ENCODE assay signal across 8 mouse cellular contexts in the genomic region with DNA sequence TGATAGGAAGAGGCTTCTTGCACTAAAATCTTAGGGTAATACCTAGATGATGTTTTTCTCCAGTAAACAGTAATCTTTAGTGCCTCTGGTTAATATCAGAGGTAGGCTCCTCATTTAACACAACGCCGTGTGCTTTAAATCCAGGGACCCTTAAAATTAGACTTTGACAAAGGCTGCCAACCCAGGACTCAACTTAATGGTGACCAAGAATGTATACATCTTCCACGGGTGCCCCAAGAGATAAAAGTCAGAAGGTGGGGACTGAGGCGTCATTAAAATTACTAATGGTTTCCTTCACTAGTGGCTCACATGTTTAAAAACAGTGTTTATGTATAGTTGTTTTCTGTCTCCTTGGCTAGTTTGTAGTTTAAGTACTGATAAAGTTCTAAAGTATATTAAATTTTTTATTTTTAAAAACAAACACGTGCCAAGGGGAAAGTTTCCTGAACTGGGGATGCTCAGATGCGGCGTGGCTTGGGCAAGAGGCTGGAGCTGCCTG. TPM values are rescaled to one million over a fixed set of nuclear protein-coding genes. Genes with fewer than 3 reads are reported as not detected.
DNase-seq lines count a peak whose midpoint lies in the region; ATAC-seq and TF ChIP-seq lines count a peak whose summit lies in the region.

No protein-coding gene starts in this region.

- TF ChIP-seq CTCF in C2C12 (IDR thresholded peaks at IDR 0.05; ENCODE audit: control insufficient read depth, insufficient read depth, insufficient read length) = no peak

- WGBS in heart, embryonic 11.5 days (ENCODE audit: insufficient replicate concordance) = 28% methylated on average over 7 of the region's 7 CpGs
- WGBS in forebrain, embryonic 12.5 days = 30% methylated on average over 7 of the region's 7 CpGs
- 26% methylated on average over 7 of the region's 7 CpGs for WGBS in liver, embryonic 13.5 days (ENCODE audit: insufficient replicate concordance)

- H3K9ac ChIP-seq in heart, embryonic 11.5 days (ENCODE audit: low read depth, low read length) = peak overlapping the region; percentile 99
- peak overlapping the region; percentile 99 for H3K9ac ChIP-seq in forebrain, embryonic 12.5 days
- peak overlapping the region; percentile 98 for H3K9ac ChIP-seq in liver, embryonic 13.5 days

- H3ac ChIP-seq in C2C12 (ENCODE audit: control insufficient read depth, insufficient read length, low read depth) = peak overlapping the region; percentile 47

- H3K4me3 ChIP-seq in heart, embryonic 11.5 days (ENCODE audit: low read depth, low read length) = peak overlapping the region; percentile 94
- no peak overlapping the region for H3K4me3 ChIP-seq in C2C12 (ENCODE audit: insufficient read depth, poor library complexity, severe bottlenecking)
- peak overlapping the region; percentile 90 for H3K4me3 ChIP-seq in forebrain, embryonic 12.5 days (replicated peaks)
- H3K4me3 ChIP-seq in liver, embryonic 13.5 days (replicated peaks) = peak overlapping the region; percentile 97

- intact Hi-C loops in heart, postnatal 10 days (cut with DNase I) = no loop called here

- H3K9me3 ChIP-seq in heart, embryonic 11.5 days (replicated peaks; ENCODE audit: control insufficient read depth, low read length) = no peaks in the 10 kb centered on the region
- no peaks in the 10 kb centered on the region for H3K9me3 ChIP-seq in forebrain, embryonic 12.5 days
- no peaks in the 10 kb centered on the region for H3K9me3 ChIP-seq in liver, embryonic 13.5 days (replicated peaks)

- H3K79me3 ChIP-seq in C2C12 (ENCODE audit: low read depth) = peaks cover 28% of the 10 kb centered on the region

- H3K36me3 ChIP-seq in heart, embryonic 11.5 days (ENCODE audit: control insufficient read depth, insufficient read depth, low read length) = no peaks in the 10 kb centered on the region
- peaks cover 20% of the 10 kb centered on the region for H3K36me3 ChIP-seq in C2C12 (ENCODE audit: control insufficient read depth, insufficient read depth)
- H3K36me3 ChIP-seq in forebrain, embryonic 12.5 days (replicated peaks) = no peaks in the 10 kb centered on the region
- H3K36me3 ChIP-seq in liver, embryonic 13.5 days = peaks cover 22% of the 10 kb centered on the region

- DNase-seq in heart, postnatal 10 days = no peak
- no peak for DNase-seq in liver, embryonic 13.5 days
- no peak for DNase-seq in ovary, postnatal 14 days (ENCODE audit: low spot score)
- DNase-seq in thymus, postnatal 4 days = no peak
- no peak for DNase-seq in frontal cortex, adult 2 months (ENCODE audit: extremely low spot score in 1 of 2, low spot score in 1 of 2)

- H3K27me3 ChIP-seq in heart, embryonic 11.5 days (ENCODE audit: control insufficient read depth, insufficient read depth, low read length) = no peaks in the 10 kb centered on the region
- H3K27me3 ChIP-seq in C2C12 (ENCODE audit: control insufficient read depth, insufficient read depth, insufficient read length) = no peaks in the 10 kb centered on the region
- 0 out of 2 replicates have a peak, but pooled peaks cover 4% of the 10 kb centered on the region for H3K27me3 ChIP-seq in forebrain, embryonic 12.5 days
- no peaks in the 10 kb centered on the region for H3K27me3 ChIP-seq in liver, embryonic 13.5 days

- peaks cover 28% of the 10 kb centered on the region for H3K4me1 ChIP-seq in heart, embryonic 11.5 days (ENCODE audit: control insufficient read depth, insufficient read depth, low read length)
- peaks cover 29% of the 10 kb centered on the region for H3K4me1 ChIP-seq in forebrain, embryonic 12.5 days
- H3K4me1 ChIP-seq in liver, embryonic 13.5 days (replicated peaks) = peaks cover 76% of the 10 kb centered on the region

- peak overlapping the region; percentile 80 for H3K4me2 ChIP-seq in heart, embryonic 11.5 days
- H3K4me2 ChIP-seq in forebrain, embryonic 12.5 days = peak overlapping the region; percentile 87
- peak overlapping the region; percentile 90 for H3K4me2 ChIP-seq in liver, embryonic 13.5 days

- no peak for ATAC-seq in heart, embryonic 11.5 days (replicated peaks; ENCODE audit: insufficient number of reproducible peaks, low FRiP score, low TSS enrichment)
- ATAC-seq in forebrain, embryonic 12.5 days (ENCODE audit: low FRiP score) = no peak
- no peak for ATAC-seq in liver, embryonic 13.5 days (ENCODE audit: low read depth)

- H3K27ac ChIP-seq in heart, embryonic 11.5 days (ENCODE audit: low read depth, low read length) = peak overlapping the region; percentile 99
- H3K27ac ChIP-seq in forebrain, embryonic 12.5 days = peak overlapping the region; percentile 99
- H3K27ac ChIP-seq in liver, embryonic 13.5 days = peak overlapping the region; percentile 99

- peaks cover 39% of the 10 kb centered on the region for H3K79me2 ChIP-seq in C2C12 (ENCODE audit: control insufficient read depth, insufficient read depth)

TF ChIP-seq in C2C12, 6 proteins besides CTCF, POLR2A, EP300 and RAD21:
- TF ChIP-seq FOSL1 (IDR thresholded peaks at IDR 0.05; ENCODE audit: insufficient read depth, low read length, poor library complexity, severe bottlenecking) = no peak
- TF ChIP-seq MYOG (IDR thresholded peaks at IDR 0.05; ENCODE audit: control insufficient read depth, extremely low read depth, insufficient read length) = no peak
- TF ChIP-seq USF1 (IDR thresholded peaks at IDR 0.05; ENCODE audit: low read depth) = no peak
- TF ChIP-seq CEBPB (IDR thresholded peaks at IDR 0.05; ENCODE audit: low read depth) = no peak
- TF ChIP-seq MYOD1 (IDR thresholded peaks at IDR 0.05; ENCODE audit: control insufficient read depth, insufficient read length, low read depth) = no peak
- TF ChIP-seq MAX (IDR thresholded peaks at IDR 0.05) = no peak

RNA-seq across cellular contexts. Expression of gene Anp32b, which starts 0.6 kb away (rescaled TPM):
- polyA plus RNA-seq in heart, embryonic 11.5 days (2014; fragmentation: Nextera tagmentation; extraction: Ambion mirVana) = 213 and 243 TPM in 2 replicates
- 10 to 100 TPM; 86.8 to 90.9 TPM for total RNA-seq in heart, postnatal 10 days (2021)
- 311 TPM for polyA plus RNA-seq in C2C12 (2012; fragmentation: generic; extraction: Trizol)
- 301 and 311 TPM in 2 replicates for polyA plus RNA-seq in forebrain, embryonic 12.5 days (2016; fragmentation: Nextera tagmentation; extraction: Ambion mirVana)
- 555 and 600 TPM in 2 replicates for polyA plus RNA-seq in liver, embryonic 13.5 days (2015; fragmentation: Nextera tagmentation; extraction: Ambion mirVana)
- polyA plus RNA-seq in frontal cortex, adult 2 months (2012; rRNA removed) = 57.1 and 58.3 TPM in 2 replicates

RNA-seq across cellular contexts. Expression of gene Hemgn, which starts 36.8 kb away (rescaled TPM):
- polyA plus RNA-seq in heart, embryonic 11.5 days (2014; fragmentation: Nextera tagmentation; extraction: Ambion mirVana) = 64.3 and 76.3 TPM in 2 replicates
- total RNA-seq in heart, postnatal 10 days (2021) = under 1 TPM; 0.17 to 0.43 TPM
- not detected for polyA plus RNA-seq in C2C12 (2012; fragmentation: generic; extraction: Trizol)
- 2.0 and 2.8 TPM in 2 replicates for polyA plus RNA-seq in forebrain, embryonic 12.5 days (2016; fragmentation: Nextera tagmentation; extraction: Ambion mirVana)
- 405 and 482 TPM in 2 replicates for polyA plus RNA-seq in liver, embryonic 13.5 days (2015; fragmentation: Nextera tagmentation; extraction: Ambion mirVana)
- 0.06 and 0.12 TPM in 2 replicates for polyA plus RNA-seq in frontal cortex, adult 2 months (2012; rRNA removed)

RNA-seq across cellular contexts. Expression of gene Nans, which starts 39.0 kb away (rescaled TPM):
- 75.7 and 84.2 TPM in 2 replicates for polyA plus RNA-seq in heart, embryonic 11.5 days (2014; fragmentation: Nextera tagmentation; extraction: Ambion mirVana)
- 10 to 100 TPM; 30.6 to 34.5 TPM for total RNA-seq in heart, postnatal 10 days (2021)
- 115 TPM for polyA plus RNA-seq in C2C12 (2012; fragmentation: generic; extraction: Trizol)
- polyA plus RNA-seq in forebrain, embryonic 12.5 days (2016; fragmentation: Nextera tagmentation; extraction: Ambion mirVana) = 63.5 and 75.8 TPM in 2 replicates
- polyA plus RNA-seq in liver, embryonic 13.5 days (2015; fragmentation: Nextera tagmentation; extraction: Ambion mirVana) = 65.4 and 77.9 TPM in 2 replicates
- polyA plus RNA-seq in frontal cortex, adult 2 months (2012; rRNA removed) = 19.1 and 20.6 TPM in 2 replicates

Comparison
In these comparisons a context has a peak if more than half of its experiments do, and no peak if none do; other contexts are left out.
1. RNA of gene Hemgn, which starts 36.8 kb away (polyA plus RNA-seq): 405 to 482 TPM in liver, embryonic 13.5 days and 64.3 to 76.3 TPM in heart, embryonic 11.5 days; 2.0 to 2.8 TPM in forebrain, embryonic 12.5 days, 0.06 to 0.12 TPM in frontal cortex, adult 2 months and not detected in C2C12 (single experiment); every median in the first group is over 10 times any median in the second.
2. Peak in every context shown above with its lines, with median percentiles within 50 percentile points of each other: H3K27ac ChIP-seq, H3K4me2 ChIP-seq and H3K9ac ChIP-seq.